Mouse (Mus musculus): ENCODE data around the gene Mid1. TPM values are rescaled to one million over a fixed set of nuclear protein-coding genes. Genes with fewer than 3 reads are reported as not detected.
"Not testable (repeated sequence)": the region's sequence is repeated elsewhere in the genome, so short reads cannot be mapped to it uniquely, and the experiment has no call there.

The Mid1 gene
- total RNA-seq, 4 experiments from 2014 or later: 8.4 to 19.0 (median 15.9) TPM

DNA sequence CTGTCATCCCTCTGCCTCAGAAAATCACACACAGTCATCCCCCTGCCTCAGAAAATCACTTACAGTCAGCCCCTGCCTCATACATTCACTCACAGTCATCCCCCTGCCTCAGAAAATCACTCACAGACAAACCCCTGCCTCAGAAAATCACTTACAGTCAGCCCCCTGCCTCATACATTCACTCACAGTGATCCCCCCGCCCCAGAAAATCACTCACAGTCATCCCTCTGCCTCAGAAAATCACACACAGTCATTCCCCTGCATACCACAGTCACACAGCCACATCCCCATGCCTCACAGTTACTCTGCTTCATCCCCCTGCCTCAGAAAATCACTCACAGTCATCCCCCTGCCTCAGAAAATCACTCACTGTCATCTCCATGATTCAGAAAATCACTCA, 318.5 kb downstream of the Mid1 start:
- not testable (repeated sequence) for DNase-seq

GRCm38 (mm10) chrX:170004236-170004635, 319.2 kb downstream of the Mid1 start:
- DNase-seq: not testable (repeated sequence)

GRCm38 (mm10) chrX:170004793-170005192, 319.8 kb downstream of the Mid1 start:
- not testable (repeated sequence) for DNase-seq

- not testable (repeated sequence) for DNase-seq
These were observed 320.2 kb downstream of the Mid1 start for GRCm38 (mm10) chrX:170005194-170005593.

DNA sequence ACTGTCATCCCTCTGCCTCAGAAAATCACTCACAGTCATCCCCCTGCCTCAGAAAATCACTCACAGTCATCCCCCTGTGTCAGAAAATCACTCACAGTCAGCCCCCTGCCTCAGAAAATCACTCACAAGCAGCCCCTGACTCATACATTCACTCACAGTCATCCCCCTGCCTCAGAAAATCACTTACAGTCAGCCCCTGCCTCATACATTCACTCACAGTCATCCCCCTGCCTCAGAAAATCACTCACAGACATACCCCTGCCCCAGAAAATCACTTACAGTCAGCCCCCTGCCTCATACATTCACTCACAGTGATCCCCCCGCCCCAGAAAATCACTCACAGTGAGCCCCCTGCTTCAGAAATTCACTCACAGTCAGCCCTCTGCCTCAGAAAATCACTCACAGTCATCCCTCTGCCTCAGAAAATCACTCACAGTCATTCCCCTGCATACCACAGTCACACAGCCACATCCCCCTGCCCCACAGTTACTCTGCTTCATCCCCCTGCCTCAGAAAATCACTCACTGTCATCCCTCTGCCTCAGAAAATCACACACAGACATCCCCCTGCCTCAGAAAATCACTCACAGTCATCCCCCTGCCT, 320.8 kb downstream of the Mid1 start:
- not testable (repeated sequence) for DNase-seq

DNA sequence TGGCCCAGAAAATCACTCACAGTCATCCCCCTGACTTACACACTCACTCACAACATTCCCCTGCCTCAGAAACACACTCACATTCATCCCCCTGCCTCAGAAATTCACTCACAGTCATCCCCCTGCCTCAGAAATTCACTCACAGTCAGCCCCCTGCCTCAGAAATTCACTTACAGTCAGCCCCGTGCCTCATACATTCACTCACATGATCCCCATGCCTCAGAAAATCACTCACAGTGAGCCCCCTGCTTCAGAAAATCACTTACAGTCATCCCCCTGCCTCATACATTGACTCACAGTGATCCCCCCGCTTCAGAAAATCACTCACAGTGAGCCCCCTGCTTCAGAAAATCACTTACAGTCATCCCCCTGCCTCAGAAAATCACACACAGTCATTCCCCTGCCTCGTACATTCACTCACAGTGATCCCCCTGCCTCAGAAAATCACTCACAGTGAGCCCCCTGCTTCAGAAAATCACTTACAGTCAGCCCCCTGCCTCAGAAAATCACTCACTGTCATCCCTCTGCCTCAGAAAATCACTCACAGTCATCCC, 321.8 kb downstream of the Mid1 start:
- DNase-seq: not testable (repeated sequence)

DNA sequence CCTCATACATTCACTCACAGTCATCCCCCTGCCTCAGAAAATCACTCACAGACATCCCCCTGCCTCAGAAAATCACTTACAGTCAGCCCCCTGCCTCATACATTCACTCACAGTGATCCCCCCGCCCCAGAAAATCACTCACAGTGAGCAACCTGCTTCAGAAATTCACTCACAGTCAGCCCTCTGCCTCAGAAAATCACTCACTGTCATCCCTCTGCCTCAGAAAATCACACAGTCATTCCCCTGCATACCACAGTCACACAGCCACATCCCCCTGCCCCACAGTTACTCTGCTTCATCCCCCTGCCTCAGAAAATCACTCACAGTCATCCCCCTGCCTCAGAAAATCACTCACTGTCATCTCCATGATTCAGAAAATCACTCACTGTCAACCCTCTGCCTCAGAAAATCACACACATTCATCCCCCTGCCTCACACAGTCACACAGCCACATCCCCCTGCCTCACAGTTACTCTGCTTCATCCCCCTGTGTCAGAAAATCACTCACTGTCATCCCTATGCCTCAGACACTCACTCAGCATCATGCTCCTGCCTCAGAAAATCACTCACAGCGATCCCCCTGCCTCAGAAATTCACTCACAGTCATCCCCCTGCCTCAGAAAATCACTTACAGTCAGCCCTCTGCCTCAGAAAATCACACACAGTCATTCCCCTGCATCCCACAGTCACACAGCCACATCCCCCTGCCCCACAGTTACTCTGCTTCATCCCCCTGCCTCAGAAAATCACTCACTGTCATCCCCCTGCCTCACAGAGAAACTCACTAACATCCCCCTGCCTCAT, 322.6 kb downstream of the Mid1 start:
- not testable (repeated sequence) for DNase-seq

DNA sequence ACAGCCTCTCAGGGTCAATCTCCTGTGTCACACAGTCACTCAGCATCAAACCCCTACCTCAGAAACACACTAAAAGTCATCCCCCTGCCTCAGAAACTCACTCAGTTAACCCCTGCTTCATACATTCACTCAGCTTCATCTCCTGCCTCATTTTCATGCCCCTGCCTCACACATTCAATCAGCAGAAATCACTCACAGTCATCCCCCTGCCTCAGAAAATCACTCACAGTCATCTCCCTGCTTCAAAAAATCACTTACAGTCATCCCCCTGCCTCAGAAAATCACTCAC, 323.1 kb downstream of the Mid1 start:
- DNase-seq: not testable (repeated sequence)

GRCm38 (mm10) chrX:170008584-170008983, 323.6 kb downstream of the Mid1 start:
- DNase-seq: not testable (repeated sequence)

DNA sequence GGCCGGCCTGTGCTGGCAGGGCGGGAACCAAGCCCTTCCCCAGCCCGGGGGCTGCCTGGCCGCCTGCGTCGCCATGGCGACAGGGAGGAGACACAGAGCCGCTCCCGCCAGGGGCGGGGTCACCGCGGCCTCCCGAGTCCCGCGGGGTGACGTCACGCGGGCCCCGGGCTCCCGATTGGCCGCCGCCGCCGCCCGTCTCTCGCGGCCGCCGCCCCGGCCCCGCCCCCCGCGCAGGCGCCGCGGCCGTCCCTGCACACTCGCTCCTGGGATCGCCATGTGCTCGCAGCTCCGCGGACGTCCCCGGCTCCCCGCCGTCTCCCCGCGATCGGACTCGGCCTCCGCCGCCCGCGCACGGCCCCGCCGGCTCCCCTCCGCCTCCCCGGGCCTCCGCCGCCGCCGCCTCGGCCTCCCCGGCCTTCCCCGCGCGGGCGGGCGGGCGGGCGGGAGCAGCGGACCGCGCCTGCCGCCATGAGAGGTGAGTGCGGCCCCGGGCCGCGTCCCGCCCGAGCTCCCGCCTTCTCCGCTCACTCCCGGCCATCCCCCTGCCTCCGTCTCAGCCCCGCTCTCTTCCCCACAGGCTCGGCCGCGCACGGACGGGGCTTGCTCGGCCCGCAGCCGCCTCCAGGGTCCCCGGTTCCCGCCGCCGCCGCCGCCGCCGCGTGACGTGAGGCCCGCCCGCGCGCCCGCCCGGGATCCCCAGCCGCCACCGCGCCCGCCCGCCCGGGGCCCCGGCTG, 324.2 kb downstream of the Mid1 start, which contains the start of gene Gm21887:
Gm21887 (plus strand) TSS at position 644 of the 735 bp plus-strand sequence.
- peak; percentile 89 for DNase-seq

DNA sequence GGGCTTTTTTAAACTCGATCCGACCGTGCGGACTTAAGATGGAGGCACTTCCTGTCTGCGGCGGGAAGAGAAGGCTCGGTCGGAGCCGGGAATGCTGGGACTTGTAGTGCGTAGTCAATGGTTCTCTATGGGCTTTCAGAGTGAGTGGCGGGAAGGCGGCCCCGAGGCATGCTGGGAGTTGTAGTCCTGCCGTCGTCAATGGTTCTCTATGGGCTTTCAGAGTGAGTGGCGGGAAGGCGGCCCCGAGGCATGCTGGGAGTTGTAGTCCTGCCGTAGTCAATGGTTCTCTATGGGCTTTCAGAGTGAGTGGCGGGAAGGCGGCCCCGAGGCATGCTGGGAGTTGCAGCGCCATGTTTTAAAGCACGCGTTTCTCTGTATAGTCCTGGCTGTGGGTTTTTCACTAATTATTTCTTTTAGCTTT, 324.8 kb downstream of the Mid1 start:
- peak; percentile 100 for DNase-seq

- peak; percentile 81 for DNase-seq
These were observed 325.9 kb downstream of the Mid1 start for GRCm38 (mm10) chrX:170010581-170011528.

- DNase-seq: not testable (repeated sequence)
These were observed 326.5 kb downstream of the Mid1 start for GRCm38 (mm10) chrX:170011529-170011879.

GRCm38 (mm10) chrX:170013421-170013820, 328.4 kb downstream of the Mid1 start:
- DNase-seq: not testable (repeated sequence)

DNA sequence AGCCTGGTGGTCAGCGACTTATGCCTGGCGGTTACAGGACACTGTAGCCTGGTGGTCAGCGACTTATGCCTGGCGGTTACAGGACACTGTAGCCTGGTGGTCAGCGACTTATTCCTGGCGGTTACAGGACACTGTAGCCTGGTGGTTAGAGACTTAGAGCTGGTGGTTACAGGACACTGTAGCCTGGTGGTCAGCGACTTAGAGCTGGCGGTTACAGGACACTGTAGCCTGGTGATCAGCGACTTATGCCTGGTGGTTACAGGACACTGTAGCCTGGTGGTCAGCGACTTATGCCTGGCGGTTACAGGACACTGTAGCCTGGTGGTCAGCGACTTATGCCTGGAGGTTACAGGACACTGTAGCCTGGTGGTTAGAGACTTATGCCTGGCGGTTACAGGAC, 329.0 kb downstream of the Mid1 start:
- DNase-seq: not testable (repeated sequence)

DNA sequence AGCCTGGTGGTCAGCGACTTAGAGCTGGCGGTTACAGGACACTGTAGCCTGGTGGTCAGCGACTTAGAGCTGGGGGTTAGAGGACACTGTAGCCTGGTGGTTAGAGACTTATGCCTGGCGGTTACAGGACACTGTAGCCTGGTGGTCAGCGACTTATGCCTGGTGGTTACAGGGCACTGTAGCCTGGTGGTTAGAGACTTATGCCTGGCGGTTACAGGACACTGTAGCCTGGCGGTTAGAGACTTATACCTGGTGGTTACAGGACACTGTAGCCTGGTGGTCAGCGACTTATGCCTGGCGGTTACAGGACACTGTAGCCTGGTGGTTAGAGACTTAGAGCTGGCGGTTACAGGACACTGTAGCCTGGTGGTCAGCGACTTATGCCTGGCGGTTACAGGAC, 330.9 kb downstream of the Mid1 start:
- not testable (repeated sequence) for DNase-seq

GRCm38 (mm10) chrX:170017333-170018245, 332.6 kb downstream of the Mid1 start:
- DNase-seq: not testable (repeated sequence)

- not testable (repeated sequence) for DNase-seq
These were observed 333.7 kb downstream of the Mid1 start for GRCm38 (mm10) chrX:170018571-170019218.

DNA sequence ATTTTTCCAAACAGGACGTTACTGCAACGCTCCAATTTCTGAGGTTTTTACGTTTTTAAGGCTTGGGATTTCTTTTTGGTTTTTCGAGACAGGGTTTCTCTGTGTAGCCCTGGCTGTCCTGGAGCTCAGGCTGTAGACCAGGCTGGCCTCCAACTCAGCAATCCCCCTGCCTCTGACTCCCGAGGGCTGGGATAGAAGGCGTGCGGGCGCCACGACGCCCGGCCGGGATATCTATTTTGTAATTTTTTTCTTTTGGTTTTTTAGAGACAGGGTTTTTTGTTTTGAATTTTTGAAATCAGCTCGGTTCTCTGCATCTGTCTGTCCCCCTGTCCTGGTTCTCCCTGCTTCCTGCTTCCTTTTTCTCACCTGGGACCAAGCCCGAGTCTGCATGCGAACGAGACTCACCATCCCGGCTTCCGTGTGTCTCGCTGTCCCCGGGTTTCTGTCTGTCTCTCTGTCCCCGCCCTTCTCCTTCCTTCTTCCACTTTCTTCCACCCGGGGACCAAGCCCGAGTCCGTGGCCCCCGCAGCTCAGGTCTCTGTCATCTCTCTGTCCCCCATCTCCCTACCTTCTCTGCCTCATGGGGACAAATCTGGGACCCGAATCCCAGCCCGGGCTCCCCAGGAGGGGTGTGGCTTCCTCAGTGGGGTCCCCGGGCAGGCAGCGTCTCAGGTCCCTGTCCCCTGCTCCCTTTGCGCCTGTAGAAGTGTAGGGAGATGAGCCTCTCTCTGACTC, 334.4 kb downstream of the Mid1 start:
- not testable (repeated sequence) for DNase-seq

Data from adrenal gland, adult 8-10 months (tissue).